Mouse (Mus musculus) embryonic fibroblast, embryonic 13.5 days (primary cell): Measurements from ENCODE around the gene Dnajc4.

ENCODE experiments used
- CTCF ChIP-seq: IDR thresholded peaks from 2 replicates; pipeline ENCODE4 v1.5.1; 2011; ENCODE audit warnings: mild to moderate bottlenecking, control low read depth, low read length, moderate library complexity, borderline replicate concordance; ENCODE audit not compliant: insufficient read depth
- POLR2A ChIP-seq: IDR thresholded peaks from 2 replicates; pipeline ENCODE4 v1.6.1; 2011; ENCODE audit warnings: low read depth, mild to moderate bottlenecking, control low read depth, low read length, moderate library complexity

- no peak for TF ChIP-seq CTCF
- TF ChIP-seq POLR2A, result no peak
These were observed 7.1 kb downstream of the Dnajc4 start for GRCm38 (mm10) chr19:6985300-6985699.
